Mouse (Mus musculus): ENCODE data around the gene Kat8.

GRCm38 (mm10) chr7:127927726-127928125, 15.4 kb downstream of the Kat8 start:
- TF ChIP-seq POLR2A (IDR thresholded peaks at IDR 0.05; ENCODE audit: insufficient read depth, low read length) (no peak), EP300 (IDR thresholded peaks at IDR 0.05; ENCODE audit: insufficient read depth, low read depth, low read length) (no peak)
